Mouse (Mus musculus) kidney, adult 9 months (tissue): ENCODE data around the gene Ccdc185.

ENCODE experiments used
- DNase-seq: peaks from one replicate; pipeline ENCODE4 v3.0.0; 2022

Ccdc185 gene

GRCm38 (mm10) chr1:182735891-182736290, 13.1 kb downstream of the Ccdc185 start:
- no peak for DNase-seq

GRCm38 (mm10) chr1:182732695-182733094, 16.3 kb downstream of the Ccdc185 start:
- DNase-seq = peak; percentile 38

GRCm38 (mm10) chr1:182729002-182729401, 20.0 kb downstream of the Ccdc185 start:
- DNase-seq = no peak

- peak; percentile 19 for DNase-seq
Observed at GRCm38 (mm10) chr1:182727541-182727940, 21.4 kb downstream of the Ccdc185 start.

GRCm38 (mm10) chr1:182714236-182714935, 34.6 kb downstream of the Ccdc185 start:
- DNase-seq = no peak

GRCm38 (mm10) chr1:182711360-182711933, 37.5 kb downstream of the Ccdc185 start:
- no peak for DNase-seq

- no peak for DNase-seq
Observed at GRCm38 (mm10) chr1:182707459-182707858, 41.5 kb downstream of the Ccdc185 start.

GRCm38 (mm10) chr1:182704882-182705281, 44.1 kb downstream of the Ccdc185 start:
- DNase-seq = peak; percentile 17

GRCm38 (mm10) chr1:182699392-182700347, 49.3 kb downstream of the Ccdc185 start:
- DNase-seq = no peak
